Mouse (Mus musculus): ENCODE results near the gene Ntrk1. TPM values are rescaled to one million over a fixed set of nuclear protein-coding genes. Genes with fewer than 3 reads are reported as not detected.

The Ntrk1 gene
- polyA plus RNA-seq, 1 experiment from 2014 or later = 5.4 TPM

DNA sequence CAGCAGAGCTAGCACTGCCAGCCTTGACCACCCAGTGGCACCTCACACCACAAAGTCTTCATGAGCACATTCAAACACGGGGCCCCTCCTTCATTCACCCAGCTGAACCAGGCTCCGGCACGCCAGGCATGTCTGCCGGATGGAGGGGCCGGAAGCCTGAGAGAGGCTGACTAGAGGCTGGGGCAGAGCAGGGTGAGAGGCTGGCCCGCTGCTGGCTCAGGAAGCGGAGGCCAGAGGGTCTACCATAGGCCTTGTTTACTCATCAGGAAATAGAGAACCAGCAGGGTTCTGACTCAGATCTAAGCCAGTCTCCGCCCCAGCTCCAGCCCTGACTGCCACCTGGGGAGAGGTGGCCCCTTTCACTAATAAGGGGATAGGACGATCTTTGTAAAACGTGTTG, 29.9 kb downstream of the Ntrk1 start:
- no peaks in the 10 kb centered on the region for H3K27me3 ChIP-seq (ENCODE audit: control insufficient read depth, insufficient read depth, low read length)
- ATAC-seq (ENCODE audit: low FRiP score, low TSS enrichment) = 0 out of 2 replicates have a peak, but pooled peaks have one; percentile 24
- WGBS = 25% methylated on average over 10 of the region's 10 CpGs
- peaks cover 63% of the 10 kb centered on the region for H3K4me1 ChIP-seq (ENCODE audit: control insufficient read depth, insufficient read depth, low read length)
- H3K4me3 ChIP-seq (ENCODE audit: low read length) = peak overlapping the region; percentile 6; the same call in 1 of the 2 replicates
- peak overlapping the region; percentile 31 for H3K4me2 ChIP-seq (replicated peaks; ENCODE audit: low read depth, low read length)
- H3K36me3 ChIP-seq (ENCODE audit: control insufficient read depth, insufficient read depth, low read length) = no peaks in the 10 kb centered on the region
- H3K9ac ChIP-seq (ENCODE audit: low read depth, low read length) = no peak overlapping the region
- peak overlapping the region; percentile 95 for H3K27ac ChIP-seq (ENCODE audit: low read depth, low read length)
- no peaks in the 10 kb centered on the region for H3K9me3 ChIP-seq (ENCODE audit: control insufficient read depth, low read length)

DNA sequence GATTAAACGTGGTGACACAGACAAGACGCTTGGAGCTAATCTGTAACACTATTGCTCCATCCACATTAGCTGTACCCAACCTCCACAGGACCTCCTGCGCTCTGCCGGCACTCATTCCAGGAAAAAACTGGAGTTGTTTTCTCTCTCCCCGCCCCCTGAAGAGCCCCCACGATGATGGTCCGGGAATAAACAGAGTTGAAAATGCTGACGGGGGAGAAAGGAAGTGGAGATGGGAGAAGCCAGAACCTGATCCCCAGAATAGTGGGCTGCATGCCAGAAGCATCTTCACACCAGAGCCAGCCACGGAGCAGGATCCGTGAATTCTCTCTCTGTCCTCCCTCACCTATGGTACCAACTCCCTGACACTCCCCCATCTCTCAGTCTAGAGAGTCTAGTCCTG, 30.5 kb downstream of the Ntrk1 start:
- peaks cover 63% of the 10 kb centered on the region for H3K4me1 ChIP-seq (ENCODE audit: control insufficient read depth, insufficient read depth, low read length)
- H3K4me2 ChIP-seq (replicated peaks; ENCODE audit: low read depth, low read length) = peak overlapping the region; percentile 31
- no peaks in the 10 kb centered on the region for H3K27me3 ChIP-seq (ENCODE audit: control insufficient read depth, insufficient read depth, low read length)
- H3K4me3 ChIP-seq (ENCODE audit: low read length) = peak overlapping the region; percentile 6
- no peaks in the 10 kb centered on the region for H3K9me3 ChIP-seq (ENCODE audit: control insufficient read depth, low read length)
- H3K9ac ChIP-seq (ENCODE audit: low read depth, low read length) = peak overlapping the region; percentile 37; the same call in 1 of the 2 replicates
- WGBS = 22% methylated on average over 10 of the region's 10 CpGs
- no peaks in the 10 kb centered on the region for H3K36me3 ChIP-seq (ENCODE audit: control insufficient read depth, insufficient read depth, low read length)
- peak overlapping the region; percentile 95 for H3K27ac ChIP-seq (ENCODE audit: low read depth, low read length)
- no peak for ATAC-seq (ENCODE audit: low FRiP score, low TSS enrichment)

DNA sequence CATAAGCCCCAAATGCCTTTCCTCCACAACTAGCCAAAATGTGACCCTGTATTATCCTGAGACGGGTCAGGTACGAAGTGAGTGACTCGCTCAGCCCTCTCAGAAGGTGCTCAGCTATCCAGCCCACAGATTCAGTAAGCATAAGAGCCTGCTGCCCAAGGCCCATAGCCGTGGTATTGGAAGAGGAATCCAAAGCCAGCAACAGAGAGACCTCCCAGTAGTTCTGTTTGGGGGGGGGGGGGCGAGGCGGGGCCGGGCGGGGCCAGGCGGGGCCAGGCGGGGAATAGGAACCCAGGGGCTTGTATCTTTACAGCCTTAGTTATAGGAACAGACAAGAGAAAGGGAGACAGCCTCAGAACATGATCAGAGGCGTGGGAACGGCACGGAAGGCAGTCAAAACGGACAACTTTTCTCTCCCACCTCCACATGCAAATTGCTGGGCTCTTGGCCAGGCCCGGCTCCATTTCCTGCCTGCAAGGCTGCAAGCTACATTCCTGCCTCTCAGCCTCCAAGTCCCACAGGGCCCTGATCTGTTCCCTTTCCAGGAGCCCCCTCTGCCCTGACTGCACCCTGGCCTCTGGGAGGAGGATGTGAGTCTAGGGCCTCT, 31.2 kb downstream of the Ntrk1 start:
- ATAC-seq (ENCODE audit: low FRiP score, low TSS enrichment) = peak; percentile 54
- H3K27ac ChIP-seq (ENCODE audit: low read depth, low read length) = peak overlapping the region; percentile 95
- no peaks in the 10 kb centered on the region for H3K9me3 ChIP-seq (ENCODE audit: control insufficient read depth, low read length)
- 12% methylated on average over 15 of the region's 15 CpGs for WGBS
- peak overlapping the region; percentile 6; the same call in 1 of the 2 replicates for H3K4me3 ChIP-seq (ENCODE audit: low read length)
- peaks cover 63% of the 10 kb centered on the region for H3K4me1 ChIP-seq (ENCODE audit: control insufficient read depth, insufficient read depth, low read length)
- peak overlapping the region; percentile 37; the same call in 1 of the 2 replicates for H3K9ac ChIP-seq (ENCODE audit: low read depth, low read length)
- H3K27me3 ChIP-seq (ENCODE audit: control insufficient read depth, insufficient read depth, low read length) = no peaks in the 10 kb centered on the region
- H3K36me3 ChIP-seq (ENCODE audit: control insufficient read depth, insufficient read depth, low read length) = peaks cover 4% of the 10 kb centered on the region; the same call in 1 of the 2 replicates
- peak overlapping the region; percentile 31 for H3K4me2 ChIP-seq (replicated peaks; ENCODE audit: low read depth, low read length)

DNA sequence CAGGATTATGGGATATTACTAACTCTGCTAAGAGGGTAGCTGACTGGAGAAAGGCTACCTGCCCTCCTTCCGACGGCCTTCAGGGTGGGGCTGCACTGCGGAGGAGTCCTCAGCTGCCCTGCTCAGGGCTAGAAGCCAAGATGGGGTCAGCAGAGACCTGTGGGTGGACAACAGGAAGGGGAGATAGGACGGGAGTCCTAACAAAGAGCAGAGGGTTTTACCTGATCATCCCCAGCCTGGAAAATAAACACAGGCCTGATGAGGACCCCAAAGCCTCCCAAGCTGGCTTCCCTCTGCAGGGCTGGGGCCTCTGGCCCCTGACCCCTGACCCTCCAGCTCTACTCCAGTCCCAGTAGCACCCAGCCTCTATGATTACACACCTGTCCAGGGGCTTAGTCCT, 31.8 kb downstream of the Ntrk1 start:
- peaks cover 7% of the 10 kb centered on the region; the same call in 1 of the 2 replicates for H3K36me3 ChIP-seq (ENCODE audit: control insufficient read depth, insufficient read depth, low read length)
- H3K9ac ChIP-seq (ENCODE audit: low read depth, low read length) = peak overlapping the region; percentile 37; the same call in 1 of the 2 replicates
- WGBS = 47% methylated on average over 4 of the region's 4 CpGs
- ATAC-seq (ENCODE audit: low FRiP score, low TSS enrichment) = no peak
- no peaks in the 10 kb centered on the region for H3K9me3 ChIP-seq (ENCODE audit: control insufficient read depth, low read length)
- 0 out of 2 replicates have a peak overlapping the region, but pooled peaks have one; percentile 6 for H3K4me3 ChIP-seq (ENCODE audit: low read length)
- no peaks in the 10 kb centered on the region for H3K27me3 ChIP-seq (ENCODE audit: control insufficient read depth, insufficient read depth, low read length)
- H3K4me2 ChIP-seq (replicated peaks; ENCODE audit: low read depth, low read length) = peak overlapping the region; percentile 31
- H3K4me1 ChIP-seq (ENCODE audit: control insufficient read depth, insufficient read depth, low read length) = peaks cover 60% of the 10 kb centered on the region
- peak overlapping the region; percentile 95 for H3K27ac ChIP-seq (ENCODE audit: low read depth, low read length)

DNA sequence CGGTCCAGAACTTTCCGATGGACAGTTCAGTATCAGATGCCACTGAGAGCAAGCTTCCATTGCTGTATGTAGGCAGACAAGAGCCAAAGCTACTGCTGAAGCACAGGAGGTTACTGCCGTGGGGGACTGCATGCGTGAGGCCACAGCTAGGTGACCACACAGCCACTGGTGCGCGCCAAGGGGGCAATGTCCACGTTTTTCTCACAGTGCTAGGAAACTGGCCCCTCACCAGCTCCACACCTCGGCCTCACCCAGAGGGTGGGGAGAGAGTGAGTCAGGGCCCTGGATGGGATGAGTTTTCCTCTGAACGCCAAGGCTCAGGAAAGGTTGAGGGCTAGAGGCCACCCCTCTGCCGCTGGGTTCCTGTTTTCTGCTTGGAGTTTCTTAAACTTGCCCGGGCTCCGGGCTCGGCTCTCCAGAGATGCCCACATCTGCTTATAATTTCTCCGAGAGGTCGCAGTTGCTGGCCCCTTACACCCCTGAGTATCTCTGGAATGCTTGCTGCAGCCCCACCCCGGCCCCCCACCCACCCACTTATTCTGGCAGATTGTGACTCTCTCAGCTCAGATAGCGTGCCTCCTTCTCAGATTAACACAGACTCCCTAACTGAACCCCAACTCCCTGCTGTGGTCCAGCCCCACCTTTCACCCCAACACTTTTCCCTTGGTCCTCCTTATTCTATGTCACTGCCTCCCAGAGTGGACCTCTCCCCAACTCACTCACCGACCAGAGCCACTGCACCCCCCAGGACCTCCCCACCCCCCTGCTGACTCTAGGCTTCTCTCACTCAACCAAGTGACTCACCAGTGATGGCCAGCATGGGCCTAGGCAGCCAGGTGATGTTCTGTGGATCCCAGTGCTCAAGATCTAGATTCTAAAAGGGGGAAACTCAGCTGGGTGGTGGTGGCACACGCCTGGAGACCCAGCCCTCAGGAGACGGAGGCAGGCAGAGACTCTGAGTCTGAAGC, 33.3 kb downstream of the Ntrk1 start:
- H3K4me2 ChIP-seq (replicated peaks; ENCODE audit: low read depth, low read length) = no peak overlapping the region
- 64% methylated on average over 20 of the region's 20 CpGs for WGBS
- no peak overlapping the region for H3K9ac ChIP-seq (ENCODE audit: low read depth, low read length)
- no peaks in the 10 kb centered on the region for H3K27me3 ChIP-seq (ENCODE audit: control insufficient read depth, insufficient read depth, low read length)
- ATAC-seq (ENCODE audit: low FRiP score, low TSS enrichment) = no peak
- peaks cover 15% of the 10 kb centered on the region; the same call in 1 of the 2 replicates for H3K36me3 ChIP-seq (ENCODE audit: control insufficient read depth, insufficient read depth, low read length)
- H3K27ac ChIP-seq (ENCODE audit: low read depth, low read length) = peak overlapping the region; percentile 42; the same call in 1 of the 2 replicates
- H3K9me3 ChIP-seq (ENCODE audit: control insufficient read depth, low read length) = no peaks in the 10 kb centered on the region
- H3K4me3 ChIP-seq (ENCODE audit: low read length) = no peak overlapping the region
- peaks cover 45% of the 10 kb centered on the region for H3K4me1 ChIP-seq (ENCODE audit: control insufficient read depth, insufficient read depth, low read length)

DNA sequence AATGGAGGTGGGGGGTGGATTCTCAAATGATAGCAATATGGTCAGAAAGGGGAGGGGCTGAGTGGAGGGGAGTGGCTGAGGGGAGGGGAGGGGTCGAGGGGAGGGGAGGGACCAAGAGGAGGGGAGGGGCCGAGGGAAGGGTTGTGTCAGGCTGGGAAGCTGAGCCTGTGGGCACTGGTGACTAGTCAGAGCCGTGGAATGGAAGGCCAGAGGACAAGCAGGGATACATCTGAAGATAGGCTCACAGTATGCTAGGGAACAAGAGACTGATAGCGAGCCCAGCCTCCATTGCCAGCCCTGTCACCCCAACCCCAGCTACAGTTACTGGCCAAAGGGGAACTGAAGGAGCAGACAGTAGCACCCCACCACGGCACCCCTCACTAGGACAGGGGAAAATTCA, 36.3 kb downstream of the Ntrk1 start:
- Histone ChIP-seq H3K9ac (ENCODE audit: low read depth, low read length) (no peak overlapping the region), H3K4me1 (ENCODE audit: control insufficient read depth, insufficient read depth, low read length) (peaks cover 17% of the 10 kb centered on the region), H3K27me3 (ENCODE audit: control insufficient read depth, insufficient read depth, low read length) (no peaks in the 10 kb centered on the region), H3K4me3 (ENCODE audit: low read length) (no peak overlapping the region), H3K9me3 (ENCODE audit: control insufficient read depth, low read length) (no peaks in the 10 kb centered on the region), H3K36me3 (ENCODE audit: control insufficient read depth, insufficient read depth, low read length) (peaks cover 31% of the 10 kb centered on the region), H3K27ac (ENCODE audit: low read depth, low read length) (no peak overlapping the region), H3K4me2 (replicated peaks; ENCODE audit: low read depth, low read length) (no peak overlapping the region)
- ATAC-seq (ENCODE audit: low FRiP score, low TSS enrichment) = no peak
- 34% methylated on average over 5 of the region's 5 CpGs for WGBS

DNA sequence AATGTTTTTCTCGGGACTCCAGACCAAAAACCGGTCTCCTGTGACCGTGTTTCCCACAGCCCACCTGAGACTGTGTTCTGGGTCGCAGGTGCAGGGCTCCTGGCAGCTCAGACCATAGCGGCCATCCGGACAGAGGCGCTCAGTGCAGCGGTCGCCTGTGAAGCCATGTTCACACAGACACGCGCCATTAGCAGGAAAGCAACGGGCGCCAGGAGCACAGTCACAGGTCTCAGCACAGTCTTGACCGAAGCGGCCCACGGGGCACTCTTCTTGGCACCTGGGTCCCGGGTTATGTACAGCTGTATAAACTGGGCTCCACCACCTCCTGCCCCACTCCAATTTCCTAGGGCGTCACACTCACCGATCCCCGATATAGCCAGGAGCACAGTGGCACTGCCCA, 38.5 kb downstream of the Ntrk1 start:
- Histone ChIP-seq H3K27ac (ENCODE audit: low read depth, low read length) (no peak overlapping the region), H3K4me1 (ENCODE audit: control insufficient read depth, insufficient read depth, low read length) (0 out of 2 replicates have a peak, but pooled peaks cover 2% of the 10 kb centered on the region), H3K9ac (ENCODE audit: low read depth, low read length) (no peak overlapping the region), H3K36me3 (ENCODE audit: control insufficient read depth, insufficient read depth, low read length) (peaks cover 46% of the 10 kb centered on the region), H3K9me3 (ENCODE audit: control insufficient read depth, low read length) (no peaks in the 10 kb centered on the region), H3K27me3 (ENCODE audit: control insufficient read depth, insufficient read depth, low read length) (no peaks in the 10 kb centered on the region), H3K4me2 (replicated peaks; ENCODE audit: low read depth, low read length) (peak overlapping the region; percentile 41; the same call in 1 of the 2 replicates), H3K4me3 (ENCODE audit: low read length) (no peak overlapping the region; the same call in 1 of the 2 replicates)
- 52% methylated on average over 20 of the region's 20 CpGs for WGBS
- ATAC-seq (ENCODE audit: low FRiP score, low TSS enrichment) = no peak

DNA sequence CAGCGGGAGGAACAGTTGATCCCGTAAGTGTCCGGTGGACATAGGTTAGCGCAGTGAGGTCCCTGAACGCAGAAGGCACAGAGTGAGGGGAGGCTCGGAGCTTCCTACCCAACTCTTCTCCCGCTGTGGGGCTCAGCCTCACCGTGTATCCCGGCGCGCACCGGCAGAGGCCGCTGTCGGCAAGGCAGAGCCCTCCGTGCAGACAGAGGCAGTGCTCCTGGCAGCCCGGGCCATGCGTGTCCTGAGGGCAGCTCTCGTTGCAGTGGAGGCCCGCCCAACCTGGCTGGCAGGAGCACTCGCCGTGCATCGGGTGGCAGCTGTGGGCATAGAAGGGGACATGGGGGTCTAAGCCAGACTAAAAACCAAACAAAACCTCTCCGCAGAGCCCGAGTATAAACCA, 39.0 kb downstream of the Ntrk1 start:
- Histone ChIP-seq H3K36me3 (ENCODE audit: control insufficient read depth, insufficient read depth, low read length) (peaks cover 52% of the 10 kb centered on the region), H3K9me3 (ENCODE audit: control insufficient read depth, low read length) (no peaks in the 10 kb centered on the region), H3K4me2 (replicated peaks; ENCODE audit: low read depth, low read length) (peak overlapping the region; percentile 41), H3K27me3 (ENCODE audit: control insufficient read depth, insufficient read depth, low read length) (no peaks in the 10 kb centered on the region), H3K4me3 (ENCODE audit: low read length) (peak overlapping the region; percentile 12; the same call in 1 of the 2 replicates), H3K9ac (ENCODE audit: low read depth, low read length) (0 out of 2 replicates have a peak overlapping the region, but pooled peaks have one; percentile 29), H3K4me1 (ENCODE audit: control insufficient read depth, insufficient read depth, low read length) (0 out of 2 replicates have a peak, but pooled peaks cover 4% of the 10 kb centered on the region), H3K27ac (ENCODE audit: low read depth, low read length) (no peak overlapping the region)
- 5% methylated on average over 23 of the region's 24 CpGs for WGBS
- ATAC-seq (ENCODE audit: low FRiP score, low TSS enrichment) = peak; percentile 87
